Comparison of ENCODE assay signal across 8 mouse cellular contexts in genomic region chr8:71591471-71592373, GRCm38 (mm10). TPM values are rescaled to one million over a fixed set of nuclear protein-coding genes. Genes with fewer than 3 reads are reported as not detected.
DNase-seq lines count a peak whose midpoint lies in the region; ATAC-seq and TF ChIP-seq lines count a peak whose summit lies in the region.

TSS of gene Pgls (plus strand) at chr8:71592176.

- no peak for TF ChIP-seq CTCF in heart, adult 2 months (IDR thresholded peaks at IDR 0.05)
- no peak; the same call in none of the 2 replicates for TF ChIP-seq CTCF in midbrain, postnatal 0 days (IDR thresholded peaks at IDR 0.05)

- peak within 1 kb of the TSS; percentile 96 for H3K9ac ChIP-seq in embryonic facial prominence, embryonic 13.5 days
- H3K9ac ChIP-seq in heart, adult 2 months (ENCODE audit: low read depth, low read length), result peak within 1 kb of the TSS; percentile 97
- peak within 1 kb of the TSS; percentile 84 for H3K9ac ChIP-seq in limb, embryonic 14.5 days (ENCODE audit: low read depth, low read length, severe bottlenecking)
- H3K9ac ChIP-seq in midbrain, postnatal 0 days (replicated peaks; ENCODE audit: low read length, poor library complexity, severe bottlenecking), result peak within 1 kb of the TSS; percentile 87

- peak within 1 kb of the TSS; percentile 90 for H3K4me3 ChIP-seq in embryonic facial prominence, embryonic 13.5 days
- peak within 1 kb of the TSS; percentile 92 for H3K4me3 ChIP-seq in heart, adult 2 months
- H3K4me3 ChIP-seq in limb, embryonic 14.5 days (replicated peaks; ENCODE audit: low read length), result peak within 1 kb of the TSS; percentile 69
- H3K4me3 ChIP-seq in midbrain, postnatal 0 days (ENCODE audit: low read depth, low read length), result peak within 1 kb of the TSS; percentile 82

- peak within 1 kb of the TSS; percentile 82 for H3K4me2 ChIP-seq in embryonic facial prominence, embryonic 13.5 days
- H3K4me2 ChIP-seq in limb, embryonic 14.5 days (replicated peaks; ENCODE audit: low read depth, low read length, severe bottlenecking), result peak within 1 kb of the TSS; percentile 93
- H3K4me2 ChIP-seq in midbrain, postnatal 0 days (ENCODE audit: low read depth, low read length, poor library complexity, severe bottlenecking), result peak within 1 kb of the TSS; percentile 95

- peaks cover 30% of the 10 kb centered on the region for H3K4me1 ChIP-seq in embryonic facial prominence, embryonic 13.5 days
- peaks cover 8% of the 10 kb centered on the region for H3K4me1 ChIP-seq in heart, adult 2 months (ENCODE audit: control insufficient read depth, insufficient read depth, low read length)
- peaks cover 9% of the 10 kb centered on the region for H3K4me1 ChIP-seq in limb, embryonic 14.5 days (ENCODE audit: control insufficient read depth, insufficient read depth, low read length)
- H3K4me1 ChIP-seq in midbrain, postnatal 0 days (ENCODE audit: insufficient read depth, low read length), result peaks cover 10% of the 10 kb centered on the region

- H3K79me2 ChIP-seq in heart, adult 2 months (replicated peaks; ENCODE audit: control insufficient read depth, insufficient read depth, low read length), result no peaks in the 10 kb centered on the region

- peak within 1 kb of the TSS; percentile 97 for H3K27ac ChIP-seq in embryonic facial prominence, embryonic 13.5 days
- H3K27ac ChIP-seq in heart, adult 2 months, result peak within 1 kb of the TSS; percentile 99
- H3K27ac ChIP-seq in limb, embryonic 14.5 days (replicated peaks; ENCODE audit: low read depth, low read length), result peak within 1 kb of the TSS; percentile 91
- peak within 1 kb of the TSS; percentile 98 for H3K27ac ChIP-seq in midbrain, postnatal 0 days (ENCODE audit: low read depth, low read length)

- H3K9me3 ChIP-seq in embryonic facial prominence, embryonic 13.5 days, result no peaks in the 10 kb centered on the region
- no peaks in the 10 kb centered on the region for H3K9me3 ChIP-seq in limb, embryonic 14.5 days (ENCODE audit: control insufficient read depth, low read length)
- no peaks in the 10 kb centered on the region for H3K9me3 ChIP-seq in midbrain, postnatal 0 days (ENCODE audit: low read length)

- intact Hi-C loops in heart, adult 2 months (cut with DNase I), result loop anchor here (2.0 to 5.0 kb wide), 3 partner anchors 19 to 129 kb away; partner anchors contain the start of genes Abhd8, Colgalt1 and Mrpl34

- peak; percentile 82 for ATAC-seq in embryonic facial prominence, embryonic 13.5 days (ENCODE audit: insufficient number of reproducible peaks, insufficient read depth, low FRiP score, low TSS enrichment, low read depth)
- ATAC-seq in limb, embryonic 14.5 days (ENCODE audit: low FRiP score, low read depth), result peak; percentile 90
- peak; percentile 89 for ATAC-seq in midbrain, postnatal 0 days (ENCODE audit: low FRiP score)

- TF ChIP-seq EP300 in heart, adult 2 months (IDR thresholded peaks at IDR 0.05; ENCODE audit: insufficient read depth, low read depth, low read length), result 0 out of 2 replicates have a peak, but pooled peaks have one; percentile 34

- no peaks in the 10 kb centered on the region for H3K27me3 ChIP-seq in embryonic facial prominence, embryonic 13.5 days
- H3K27me3 ChIP-seq in heart, adult 2 months (ENCODE audit: control insufficient read depth, insufficient read depth, low read length), result no peaks in the 10 kb centered on the region
- H3K27me3 ChIP-seq in limb, embryonic 14.5 days (ENCODE audit: control insufficient read depth, insufficient read depth, low read length), result no peaks in the 10 kb centered on the region
- H3K27me3 ChIP-seq in midbrain, postnatal 0 days (ENCODE audit: insufficient read depth, low read length), result no peaks in the 10 kb centered on the region

- peak; percentile 77 for TF ChIP-seq POLR2A in heart, adult 2 months (IDR thresholded peaks at IDR 0.05; ENCODE audit: insufficient read depth, low read depth, low read length)
- no peak for TF ChIP-seq POLR2A in limb, embryonic 14.5 days (IDR thresholded peaks at IDR 0.05; ENCODE audit: borderline replicate concordance, extremely low read depth, insufficient read depth, insufficient read length)

- H3K36me3 ChIP-seq in embryonic facial prominence, embryonic 13.5 days, result peaks cover 14% of the 10 kb centered on the region
- no peaks in the 10 kb centered on the region for H3K36me3 ChIP-seq in heart, adult 2 months (ENCODE audit: control insufficient read depth, insufficient read depth, low read length)
- 0 out of 2 replicates have a peak, but pooled peaks cover 6% of the 10 kb centered on the region for H3K36me3 ChIP-seq in limb, embryonic 14.5 days (ENCODE audit: control insufficient read depth, insufficient read depth, low read length)
- H3K36me3 ChIP-seq in midbrain, postnatal 0 days (ENCODE audit: insufficient read depth, low read length), result peaks cover 4% of the 10 kb centered on the region

- under 1% methylated on average over 69 of the region's 71 CpGs for WGBS in embryonic facial prominence, embryonic 13.5 days
- WGBS in heart, adult 2 months, result under 1% methylated on average over 71 of the region's 71 CpGs
- WGBS in limb, embryonic 14.5 days, result 1% methylated on average over 65 of the region's 71 CpGs
- WGBS in midbrain, postnatal 0 days, result under 1% methylated on average over 69 of the region's 71 CpGs

- peak; percentile 95 for DNase-seq in 3134 (ENCODE audit: extremely low read depth, insufficient read length, low spot score)
- peak; percentile 98 for DNase-seq in adrenal gland, postnatal 36 days
- peak; percentile 96 to 98 for DNase-seq in heart, adult 2 months
- peak; percentile 96 for DNase-seq in kidney, adult 9 months
- peak; percentile 93 for DNase-seq in limb, embryonic 14.5 days (ENCODE audit: low spot score)
- DNase-seq in midbrain, postnatal 0 days (ENCODE audit: low spot score), result peak; percentile 97
- DNase-seq in spleen, postnatal 14 days (ENCODE audit: low spot score in 2 of 2), result peak; percentile 85 to 87

RNA-seq across cellular contexts. Expression of gene Pgls, which starts in this region (rescaled TPM):
- total RNA-seq in adrenal gland, postnatal 36 days (2021), result 100 to 1,000 TPM; 137 to 165 TPM
- polyA plus RNA-seq in embryonic facial prominence, embryonic 13.5 days (2015; fragmentation: Nextera tagmentation; extraction: Ambion mirVana), result 224 and 244 TPM in 2 replicates
- total RNA-seq in heart, adult 2 months (2021), result 10 to 100 TPM; 58.6 to 66.3 TPM
- polyA plus RNA-seq in heart, adult 2 months (2012; rRNA removed), result 53.2 and 80.4 TPM in 2 replicates
- polyA plus RNA-seq in limb, embryonic 14.5 days (2012; rRNA removed), result 141 and 216 TPM in 2 replicates
- 249 and 255 TPM in 2 replicates for polyA plus RNA-seq in limb, embryonic 14.5 days (2014; fragmentation: Nextera tagmentation; extraction: Ambion mirVana)
- 333 and 399 TPM in 2 replicates for total RNA-seq in midbrain, postnatal 0 days (2014; rRNA removed)
- 293 and 300 TPM in 2 replicates for polyA plus RNA-seq in midbrain, postnatal 0 days (2015; fragmentation: Nextera tagmentation; extraction: Ambion mirVana)

Comparison
In these comparisons a context has a peak if more than half of its experiments do, and no peak if none do; other contexts are left out.
1. Peak in every context shown above with its lines: DNase-seq, ATAC-seq, H3K4me3 ChIP-seq and H3K27ac ChIP-seq.